Mouse (Mus musculus): ENCODE measurements around the gene Tbrg4. TPM values are rescaled to one million over a fixed set of nuclear protein-coding genes. Genes with fewer than 3 reads are reported as not detected.

Gene Tbrg4
- polyA plus RNA-seq, 1 experiment, result 190 TPM

DNA sequence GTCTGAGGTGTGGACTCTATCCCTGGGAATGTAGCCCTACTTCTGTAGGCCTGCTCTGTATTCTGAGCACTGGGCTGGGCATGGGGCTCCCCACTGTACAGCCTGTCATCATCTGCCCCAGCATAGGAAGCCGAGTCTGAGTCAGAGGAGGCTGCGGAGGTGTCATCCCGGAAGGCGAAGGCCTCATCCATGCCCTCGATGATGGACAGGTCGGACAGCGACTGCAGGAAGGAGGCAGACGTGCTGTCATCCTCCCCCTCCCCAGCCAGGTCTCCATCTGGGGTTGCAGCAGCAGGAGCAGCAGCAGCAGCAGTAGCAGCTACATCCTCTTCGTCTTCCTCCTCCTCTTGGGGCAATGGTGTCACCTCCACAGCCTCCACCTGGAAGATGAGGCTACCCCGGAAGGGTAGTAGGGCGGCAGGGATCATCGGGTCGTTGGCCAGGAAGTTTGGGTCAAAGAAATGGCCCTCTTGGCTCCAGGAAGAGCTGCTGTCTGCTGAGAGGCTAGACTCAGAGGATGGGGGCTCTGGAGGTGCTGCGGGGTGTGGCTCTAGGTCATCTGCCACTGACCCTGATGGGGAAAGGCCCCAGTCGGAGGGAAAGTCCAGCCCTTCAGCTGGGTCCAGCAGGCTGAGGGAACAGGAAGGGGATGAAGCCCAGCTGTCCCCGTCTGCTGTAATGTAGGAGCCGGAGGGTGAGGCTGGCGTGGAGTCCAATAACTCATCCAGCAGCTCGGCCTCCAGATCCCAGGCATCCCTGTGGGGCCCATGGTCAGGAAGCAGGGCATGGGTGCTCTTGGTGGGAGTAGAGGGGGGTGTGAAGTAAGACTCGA, 24.0 kb downstream of the Tbrg4 start:
- 73% methylated on average over 20 of the region's 20 CpGs for WGBS
- H3K4me1 ChIP-seq (replicated peaks; ENCODE audit: control insufficient read depth, insufficient read depth, low read length), result no peaks in the 10 kb centered on the region

DNA sequence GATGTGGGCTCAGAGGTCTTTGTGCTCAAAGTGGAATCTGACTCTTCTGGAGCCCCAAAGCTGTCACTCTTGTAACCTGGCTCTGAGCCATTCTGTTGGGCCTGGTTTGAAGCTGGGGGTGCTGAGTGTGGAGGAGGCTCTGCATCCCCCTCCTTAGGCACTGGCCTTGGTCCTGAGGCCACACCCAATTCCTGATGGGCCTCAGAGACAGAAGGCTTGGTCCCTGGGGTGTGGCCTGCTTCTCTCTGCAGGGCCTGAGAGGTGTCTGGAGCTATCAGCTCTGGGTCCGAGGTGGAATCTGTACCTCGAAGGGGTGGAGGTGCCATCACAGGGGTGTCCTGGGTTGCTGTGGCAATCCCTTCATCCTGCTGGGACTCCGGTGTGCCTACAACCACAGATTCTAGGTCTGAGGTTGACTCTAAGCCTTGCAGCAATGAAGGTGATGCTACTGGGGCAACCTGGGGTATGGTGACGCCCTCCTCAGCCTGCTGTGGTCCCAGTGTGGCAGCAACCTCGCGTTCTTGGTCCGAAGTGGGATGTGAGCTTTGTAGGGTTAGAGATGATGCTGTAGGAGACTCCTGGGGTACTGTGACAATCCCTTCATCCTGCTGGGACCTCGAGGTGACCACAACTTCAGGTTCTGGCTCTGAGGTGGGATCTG, 25.5 kb downstream of the Tbrg4 start:
- Histone ChIP-seq H3K4me3 (ENCODE audit: control insufficient read depth, insufficient read depth, low read length) (no peak overlapping the region), H3K36me3 (ENCODE audit: control insufficient read depth, insufficient read depth, low read length) (peaks cover 34% of the 10 kb centered on the region), H3K4me1 (replicated peaks; ENCODE audit: control insufficient read depth, insufficient read depth, low read length) (no peaks in the 10 kb centered on the region), H3K27ac (ENCODE audit: control insufficient read depth, insufficient read depth, low read length) (no peak overlapping the region), H3K27me3 (ENCODE audit: control insufficient read depth, insufficient read depth, low read length) (peaks cover 3% of the 10 kb centered on the region; the same call in 1 of the 2 replicates)
- 79% methylated on average over 8 of the region's 8 CpGs for WGBS
- TF ChIP-seq CTCF (IDR thresholded peaks at IDR 0.05; ENCODE audit: borderline replicate concordance, control insufficient read depth, extremely low read depth, insufficient read depth, low read length, poor library complexity), result no peak
- TF ChIP-seq POLR2A (IDR thresholded peaks at IDR 0.05; ENCODE audit: control insufficient read depth, extremely low read depth, insufficient read depth, low read length, poor library complexity), result no peak
- no peak for DNase-seq

More for the DNA sequence above, 24.0 kb downstream of the Tbrg4 start:
- Histone ChIP-seq H3K27me3 (ENCODE audit: control insufficient read depth, insufficient read depth, low read length) (peaks cover 3% of the 10 kb centered on the region; the same call in 1 of the 2 replicates), H3K36me3 (ENCODE audit: control insufficient read depth, insufficient read depth, low read length) (peaks cover 19% of the 10 kb centered on the region), H3K4me3 (ENCODE audit: control insufficient read depth, insufficient read depth, low read length) (no peak overlapping the region), H3K27ac (ENCODE audit: control insufficient read depth, insufficient read depth, low read length) (no peak overlapping the region)
- TF ChIP-seq POLR2A (IDR thresholded peaks at IDR 0.05; ENCODE audit: control insufficient read depth, extremely low read depth, insufficient read depth, low read length, poor library complexity) (no peak), CTCF (IDR thresholded peaks at IDR 0.05; ENCODE audit: borderline replicate concordance, control insufficient read depth, extremely low read depth, insufficient read depth, low read length, poor library complexity) (no peak)
- DNase-seq, result no peak

DNA sequence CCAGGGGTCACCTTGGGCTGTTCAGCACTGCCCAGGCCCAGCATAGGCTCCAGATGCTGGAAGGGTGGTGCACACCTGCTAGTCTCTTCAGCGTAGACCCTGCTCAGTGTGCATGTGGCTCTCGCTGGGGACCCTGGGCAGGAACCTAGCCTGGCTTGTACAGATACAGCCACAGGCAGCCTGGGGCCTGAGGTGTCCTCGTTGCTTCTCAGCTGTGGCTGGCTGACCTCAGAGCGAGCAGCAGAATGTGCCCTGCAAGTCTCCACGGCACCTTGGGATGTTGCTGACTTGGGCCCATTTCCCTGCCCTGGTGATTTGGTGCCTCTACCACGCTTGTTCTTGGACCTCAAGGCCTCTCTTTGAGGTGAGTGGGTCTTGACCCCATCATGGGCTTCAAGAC, 26.0 kb downstream of the Tbrg4 start:
- no peaks in the 10 kb centered on the region; the same call in 1 of the 2 replicates for H3K27me3 ChIP-seq (ENCODE audit: control insufficient read depth, insufficient read depth, low read length)
- H3K4me1 ChIP-seq (replicated peaks; ENCODE audit: control insufficient read depth, insufficient read depth, low read length), result no peaks in the 10 kb centered on the region
- peaks cover 40% of the 10 kb centered on the region for H3K36me3 ChIP-seq (ENCODE audit: control insufficient read depth, insufficient read depth, low read length)
- no peak overlapping the region for H3K4me3 ChIP-seq (ENCODE audit: control insufficient read depth, insufficient read depth, low read length)
- no peak overlapping the region for H3K27ac ChIP-seq (ENCODE audit: control insufficient read depth, insufficient read depth, low read length)
- TF ChIP-seq CTCF (IDR thresholded peaks at IDR 0.05; ENCODE audit: borderline replicate concordance, control insufficient read depth, extremely low read depth, insufficient read depth, low read length, poor library complexity) (no peak), POLR2A (IDR thresholded peaks at IDR 0.05; ENCODE audit: control insufficient read depth, extremely low read depth, insufficient read depth, low read length, poor library complexity) (no peak)
- DNase-seq, result no peak
- WGBS, result 87% methylated on average over 6 of the region's 6 CpGs

DNA sequence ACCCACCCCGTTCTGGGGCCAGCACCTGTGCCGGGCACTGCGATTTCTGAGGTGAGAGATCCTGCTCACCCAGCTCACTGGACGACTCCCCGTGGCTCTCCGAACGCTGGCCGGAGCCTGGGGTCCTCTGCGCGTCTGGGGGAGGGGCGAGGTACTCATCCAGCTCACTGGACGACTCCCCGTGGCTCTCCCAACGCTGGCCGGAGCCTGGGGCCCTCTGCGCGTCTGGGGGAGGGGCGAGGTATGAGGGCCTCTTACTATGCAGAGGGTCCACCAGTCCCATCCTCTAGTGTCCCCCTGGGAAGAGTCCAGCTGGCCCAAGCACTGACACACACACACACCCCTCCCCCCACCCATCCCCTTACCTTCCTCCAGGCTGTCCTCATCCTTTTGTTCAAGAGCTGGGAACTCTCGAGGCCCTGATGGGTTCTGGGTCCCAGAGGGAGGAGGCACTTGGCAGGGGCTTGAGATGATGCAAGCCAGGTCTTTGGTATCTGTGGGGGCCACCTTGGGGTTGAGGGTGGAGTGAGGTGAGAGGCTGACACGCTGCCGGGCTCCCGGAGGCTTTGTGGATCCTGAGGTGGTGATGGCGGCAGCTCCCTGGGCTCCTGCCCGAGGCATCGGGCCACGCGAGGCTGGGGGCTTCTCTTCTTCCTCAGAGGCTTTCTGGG, 26.7 kb downstream of the Tbrg4 start:
- 87% methylated on average over 27 of the region's 27 CpGs for WGBS
- no peak for TF ChIP-seq CTCF (IDR thresholded peaks at IDR 0.05; ENCODE audit: borderline replicate concordance, control insufficient read depth, extremely low read depth, insufficient read depth, low read length, poor library complexity)
- TF ChIP-seq POLR2A (IDR thresholded peaks at IDR 0.05; ENCODE audit: control insufficient read depth, extremely low read depth, insufficient read depth, low read length, poor library complexity), result no peak
- no peaks in the 10 kb centered on the region for H3K4me1 ChIP-seq (replicated peaks; ENCODE audit: control insufficient read depth, insufficient read depth, low read length)
- H3K27me3 ChIP-seq (ENCODE audit: control insufficient read depth, insufficient read depth, low read length), result no peaks in the 10 kb centered on the region; the same call in 1 of the 2 replicates
- no peak for DNase-seq
- H3K4me3 ChIP-seq (ENCODE audit: control insufficient read depth, insufficient read depth, low read length), result no peak overlapping the region
- peaks cover 47% of the 10 kb centered on the region for H3K36me3 ChIP-seq (ENCODE audit: control insufficient read depth, insufficient read depth, low read length)
- no peak overlapping the region for H3K27ac ChIP-seq (ENCODE audit: control insufficient read depth, insufficient read depth, low read length)

DNA sequence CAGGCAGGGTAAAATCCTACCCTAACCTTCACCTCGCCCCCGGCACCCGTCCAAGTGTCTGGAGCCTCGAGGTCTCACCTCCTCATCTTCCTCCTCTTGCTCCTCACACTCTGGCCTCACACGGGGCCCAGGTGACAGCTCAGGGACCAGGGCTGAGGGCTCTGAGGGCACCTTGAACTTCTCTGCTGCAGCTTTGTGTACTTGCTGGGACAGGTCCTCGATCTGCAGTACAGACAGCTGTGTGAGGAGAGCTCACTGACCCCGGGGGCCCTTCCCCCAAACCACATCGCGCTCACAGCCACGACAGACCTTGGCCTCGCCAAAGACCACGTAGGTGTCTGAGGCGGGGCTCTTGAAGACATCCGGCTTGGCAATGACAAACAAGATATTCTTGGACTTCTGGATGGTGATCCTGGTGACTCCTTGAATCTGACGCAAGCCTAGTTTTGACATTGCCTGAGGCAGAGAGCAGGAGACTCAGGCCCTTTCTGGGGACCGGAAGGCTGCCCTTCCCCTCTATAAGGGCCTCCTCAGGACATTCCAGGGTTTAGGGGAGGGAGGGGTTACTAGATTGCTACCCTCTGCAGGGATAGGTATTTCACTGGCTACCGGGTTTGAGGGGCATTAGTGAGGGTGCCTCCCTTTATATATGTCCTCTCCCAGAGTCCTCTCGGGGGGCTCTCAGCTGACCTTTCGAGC, 27.5 kb downstream of the Tbrg4 start:
- no peak for DNase-seq
- Histone ChIP-seq H3K4me3 (ENCODE audit: control insufficient read depth, insufficient read depth, low read length) (no peak overlapping the region), H3K27ac (ENCODE audit: control insufficient read depth, insufficient read depth, low read length) (no peak overlapping the region), H3K36me3 (ENCODE audit: control insufficient read depth, insufficient read depth, low read length) (peaks cover 54% of the 10 kb centered on the region), H3K27me3 (ENCODE audit: control insufficient read depth, insufficient read depth, low read length) (no peaks in the 10 kb centered on the region), H3K4me1 (replicated peaks; ENCODE audit: control insufficient read depth, insufficient read depth, low read length) (no peaks in the 10 kb centered on the region)
- 82% methylated on average over 19 of the region's 19 CpGs for WGBS
- TF ChIP-seq POLR2A (IDR thresholded peaks at IDR 0.05; ENCODE audit: control insufficient read depth, extremely low read depth, insufficient read depth, low read length, poor library complexity), result no peak
- TF ChIP-seq CTCF (IDR thresholded peaks at IDR 0.05; ENCODE audit: borderline replicate concordance, control insufficient read depth, extremely low read depth, insufficient read depth, low read length, poor library complexity), result no peak

DNA sequence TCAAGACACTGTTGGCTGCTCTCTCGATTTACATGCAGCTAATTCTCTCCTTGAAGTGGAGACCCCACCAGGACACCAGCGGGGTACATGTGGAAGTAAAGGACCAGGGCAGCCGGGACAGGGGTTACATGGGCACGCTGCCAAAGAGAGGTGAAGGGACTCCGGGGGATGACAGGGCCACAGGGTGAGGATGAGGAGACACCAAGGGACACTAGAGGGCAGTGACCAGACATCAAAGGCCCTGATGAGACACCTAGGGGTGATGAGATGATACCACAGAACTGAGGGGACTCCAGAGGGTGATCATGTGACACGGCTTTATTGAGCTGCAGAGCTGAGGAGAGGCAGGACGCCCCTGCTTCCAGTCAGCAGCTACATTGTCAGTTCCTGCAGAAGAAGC, 28.3 kb downstream of the Tbrg4 start:
- peaks cover 62% of the 10 kb centered on the region for H3K36me3 ChIP-seq (ENCODE audit: control insufficient read depth, insufficient read depth, low read length)

More for the DNA sequence above, 28.3 kb downstream of the Tbrg4 start:
- 88% methylated on average over 7 of the region's 7 CpGs for WGBS
- TF ChIP-seq CTCF (IDR thresholded peaks at IDR 0.05; ENCODE audit: borderline replicate concordance, control insufficient read depth, extremely low read depth, insufficient read depth, low read length, poor library complexity), result no peak
- H3K4me1 ChIP-seq (replicated peaks; ENCODE audit: control insufficient read depth, insufficient read depth, low read length), result no peaks in the 10 kb centered on the region
- H3K4me3 ChIP-seq (ENCODE audit: control insufficient read depth, insufficient read depth, low read length), result no peak overlapping the region
- DNase-seq, result no peak
- H3K27me3 ChIP-seq (ENCODE audit: control insufficient read depth, insufficient read depth, low read length), result no peaks in the 10 kb centered on the region
- no peak overlapping the region for H3K27ac ChIP-seq (ENCODE audit: control insufficient read depth, insufficient read depth, low read length)

Measured in thymus, adult 2 months (tissue).